Comparison of ENCODE assay signal across 27 mouse cellular contexts in the genomic region with DNA sequence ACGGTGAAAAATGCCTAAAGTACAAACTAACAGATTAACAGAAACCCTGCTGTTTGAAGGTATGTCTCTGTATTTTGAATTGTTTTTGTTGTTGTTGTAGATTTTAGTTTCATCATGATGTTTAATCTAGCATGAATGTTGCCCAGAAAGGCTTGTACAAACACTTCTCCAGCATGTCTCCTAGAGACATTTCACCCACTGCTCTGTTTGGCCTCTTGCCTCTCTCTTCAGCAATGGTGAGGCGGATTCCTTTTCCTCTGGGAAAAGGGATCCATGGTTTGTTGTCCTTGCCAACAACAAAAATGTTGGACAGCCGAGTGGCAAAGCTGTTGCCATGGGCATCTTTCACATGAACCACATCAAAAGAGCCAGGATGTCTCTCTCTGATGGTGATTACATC. TPM values are rescaled to one million over a fixed set of nuclear protein-coding genes. Genes with fewer than 3 reads are reported as not detected.
DNase-seq lines count a peak whose midpoint lies in the region; ATAC-seq and TF ChIP-seq lines count a peak whose summit lies in the region.
"Had no signal": no experiment of that assay in that cellular context is flagged by ENCODE, and none has a peak within 500 bp of the region (broad histone marks: within the 10 kb centered on the region; RNA-seq: fewer than 3 reads in every experiment).

No protein-coding gene starts in this region.

- H3K27ac ChIP-seq in liver, adult 2 months (replicated peaks; ENCODE audit: insufficient read depth, low read depth, low read length): no peak overlapping the region
- no peak overlapping the region for H3K27ac ChIP-seq in kidney, embryonic 16.5 days (ENCODE audit: low read length)
- H3K27ac ChIP-seq: embryonic facial prominence, embryonic 13.5 days; embryonic facial prominence, embryonic 15.5 days; forebrain, embryonic 13.5 days; forebrain, embryonic 15.5 days had no signal

- no peak overlapping the region for H3K4me2 ChIP-seq in kidney, embryonic 16.5 days (replicated peaks; ENCODE audit: low read depth, low read length)
- H3K4me2 ChIP-seq: embryonic facial prominence, embryonic 13.5 days; embryonic facial prominence, embryonic 15.5 days; forebrain, embryonic 13.5 days; forebrain, embryonic 15.5 days had no signal

- DNase-seq in liver, adult 2 months (ENCODE audit: extremely low read depth, low read depth, low spot score): peak; percentile 77
- no peak for DNase-seq in liver
- DNase-seq in adipocyte (ENCODE audit: low spot score): peak; percentile 52
- DNase-seq in gonadal fat pad, adult 2 months (ENCODE audit: low read depth): peak; percentile 22
- DNase-seq: adrenal gland, adult 2 months; adrenal gland, postnatal 10 days; adrenal gland, postnatal 25 days; B cell, adult 2 months; cerebellum, adult 11 months; cerebellum, adult 18-20 months; cerebellum, adult 8-10 months; cerebellum, adult 9-11 months; cerebellum, postnatal 14 days; cerebellum, postnatal 36 days; embryo, embryonic 11 days; forebrain, postnatal 0 days had no signal

- H3K27me3 ChIP-seq in liver, adult 2 months (ENCODE audit: control insufficient read depth, insufficient read depth, low read length): no peaks in the 10 kb centered on the region
- no peaks in the 10 kb centered on the region for H3K27me3 ChIP-seq in kidney, embryonic 16.5 days (ENCODE audit: insufficient read depth, low read length)
- H3K27me3 ChIP-seq: CH12.LX; embryonic facial prominence, embryonic 13.5 days; embryonic facial prominence, embryonic 15.5 days; forebrain, embryonic 13.5 days; forebrain, embryonic 15.5 days; Patski had no signal

- peaks cover 8% of the 10 kb centered on the region; the same call in 1 of the 2 replicates for H3K79me2 ChIP-seq in liver, adult 2 months (ENCODE audit: control insufficient read depth, insufficient read depth, low read length)

- ATAC-seq in kidney, embryonic 16.5 days (ENCODE audit: low FRiP score, low TSS enrichment): no peak
- ATAC-seq: activated CD4-positive, CD25-positive, alpha-beta regulatory T cell, adult 4 months; CD4-positive, CD25-positive, alpha-beta regulatory T cell, adult 4 months; forebrain, embryonic 13.5 days; forebrain, embryonic 15.5 days; forebrain, postnatal 0 days; Patski had no signal

- H3K4me3 ChIP-seq in liver, adult 2 months (ENCODE audit: insufficient read depth, low read depth, low read length): no peak overlapping the region
- H3K4me3 ChIP-seq in kidney, embryonic 16.5 days (ENCODE audit: low read length): no peak overlapping the region
- H3K4me3 ChIP-seq: embryonic facial prominence, embryonic 13.5 days; embryonic facial prominence, embryonic 15.5 days; erythroblast, embryonic 14.5 days; forebrain, embryonic 13.5 days; forebrain, embryonic 15.5 days had no signal

- no peak overlapping the region for H3K9ac ChIP-seq in liver, adult 2 months (ENCODE audit: low read depth, low read length)
- H3K9ac ChIP-seq in kidney, embryonic 16.5 days (replicated peaks; ENCODE audit: low read length): no peak overlapping the region
- H3K9ac ChIP-seq: embryonic facial prominence, embryonic 13.5 days; embryonic facial prominence, embryonic 15.5 days; forebrain, embryonic 13.5 days; forebrain, embryonic 15.5 days; forebrain, postnatal 0 days had no signal

- H3K36me3 ChIP-seq in liver, adult 2 months (ENCODE audit: control insufficient read depth, insufficient read depth, low read length): no peaks in the 10 kb centered on the region
- H3K36me3 ChIP-seq in kidney, embryonic 16.5 days (ENCODE audit: insufficient read depth, low read length): no peaks in the 10 kb centered on the region
- H3K36me3 ChIP-seq: forebrain, embryonic 15.5 days; G1E had no signal

- 27% methylated on average over 3 of the region's 3 CpGs for WGBS in liver, adult 2 months
- 81% methylated on average over 3 of the region's 3 CpGs for WGBS in kidney, embryonic 16.5 days

- TF ChIP-seq POLR2A in liver, adult 2 months (IDR thresholded peaks at IDR 0.05; ENCODE audit: extremely low read depth, insufficient read depth, low read length): no peak

- H3K4me1 ChIP-seq in liver, adult 2 months (ENCODE audit: control insufficient read depth, insufficient read depth, low read length): peaks cover 7% of the 10 kb centered on the region; the same call in 1 of the 2 replicates
- H3K4me1 ChIP-seq in kidney, embryonic 16.5 days (ENCODE audit: insufficient read depth, low read length): peaks cover 18% of the 10 kb centered on the region
- H3K4me1 ChIP-seq: forebrain, embryonic 13.5 days had no signal

- H3K9me3 ChIP-seq in kidney, embryonic 16.5 days (ENCODE audit: low read length): no peaks in the 10 kb centered on the region
- H3K9me3 ChIP-seq: embryonic facial prominence, embryonic 13.5 days; embryonic facial prominence, embryonic 15.5 days; forebrain, embryonic 13.5 days; forebrain, embryonic 15.5 days had no signal

- TF ChIP-seq CTCF in liver, adult 2 months (IDR thresholded peaks at IDR 0.05; ENCODE audit: low read depth, low read length): no peak

RNA-seq across cellular contexts. Expression of a gene that starts 17.9 kb away (rescaled TPM):
- 25.7 and 29.5 TPM in 2 replicates for total RNA-seq in liver, adult 2 months (2014; rRNA removed)
- polyA plus RNA-seq in liver, adult 2 months (2012; rRNA removed): 6.7 and 6.8 TPM in 2 replicates
- 44.6 and 62.7 TPM in 2 replicates for polyA plus RNA-seq in gonadal fat pad, adult 2 months (2012; rRNA removed)
- polyA plus RNA-seq in kidney, embryonic 16.5 days (2015; fragmentation: Nextera tagmentation; extraction: Ambion mirVana): 50.3 and 63.0 TPM in 2 replicates
- polyA plus RNA-seq: CD4-positive, CD25-positive, alpha-beta regulatory T cell, adult 4 months; G1E had no signal
